Mouse (Mus musculus): Measurements from ENCODE around the gene Runx1.

DNA sequence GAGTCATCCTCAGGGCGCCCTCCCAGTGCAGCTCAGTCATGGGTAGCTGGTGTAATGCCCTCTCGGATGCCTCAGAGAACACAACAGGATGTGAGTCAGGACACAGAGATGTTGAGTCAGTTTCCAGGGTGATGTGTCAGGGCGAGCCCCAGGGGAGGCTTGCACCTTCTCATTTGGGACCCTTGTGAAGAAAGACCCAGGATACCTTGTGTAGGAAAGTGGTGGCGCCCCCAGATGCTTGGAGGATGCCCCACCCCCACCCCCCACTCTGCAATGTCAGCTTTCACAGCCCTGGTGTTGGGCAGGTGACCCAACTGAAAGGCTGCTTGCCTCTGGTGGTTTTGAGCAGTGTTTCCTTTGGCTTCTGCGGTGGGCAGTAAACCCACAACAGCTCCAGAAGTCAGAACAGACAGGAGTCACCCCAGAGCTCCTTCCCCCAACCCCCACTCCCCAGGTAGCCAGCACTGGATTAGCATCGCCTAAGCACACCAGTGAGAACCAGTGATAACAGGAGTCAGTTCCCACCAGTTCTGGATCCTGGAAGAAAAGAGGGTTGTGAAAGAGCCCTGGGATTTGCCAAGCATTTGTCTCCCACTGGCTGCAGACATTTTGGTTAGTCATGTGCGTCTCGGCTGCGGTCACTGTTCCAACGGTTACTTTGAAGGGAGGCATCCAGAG lies 205.0 kb downstream of the Runx1 start:
- TF ChIP-seq CTCF (IDR thresholded peaks at IDR 0.05; ENCODE audit: borderline replicate concordance, control insufficient read depth, extremely low read depth, insufficient read depth, low read length, poor library complexity) (no peak), POLR2A (IDR thresholded peaks at IDR 0.05; ENCODE audit: control insufficient read depth, extremely low read depth, insufficient read depth, low read length, poor library complexity) (no peak)
